Mouse (Mus musculus): ENCODE results near the gene Vpreb2.
"Not testable (repeated sequence)": the region's sequence is repeated elsewhere in the genome, so short reads cannot be mapped to it uniquely, and the experiment has no call there.

Vpreb2 gene

GRCm38 (mm10) chr16:17987703-17988102 lies 7.5 kb downstream of the Vpreb2 start:
- DNase-seq (ENCODE audit: low spot score in 2 of 2), result no peak

- not testable (repeated sequence) for DNase-seq (ENCODE audit: low spot score in 2 of 2)
Observed at GRCm38 (mm10) chr16:17992321-17992720, 12.1 kb downstream of the Vpreb2 start.

- no peak for DNase-seq (ENCODE audit: low spot score in 2 of 2)
Observed at GRCm38 (mm10) chr16:17999668-18000067, 19.4 kb downstream of the Vpreb2 start.

- no peak for DNase-seq (ENCODE audit: low spot score in 2 of 2)
Observed at GRCm38 (mm10) chr16:18004589-18004988, 24.4 kb downstream of the Vpreb2 start.

GRCm38 (mm10) chr16:18007083-18007482 lies 26.9 kb downstream of the Vpreb2 start:
- no peak for DNase-seq (ENCODE audit: low spot score in 2 of 2)

GRCm38 (mm10) chr16:18011101-18011500 lies 30.9 kb downstream of the Vpreb2 start:
- DNase-seq (ENCODE audit: low spot score in 2 of 2), result no peak

GRCm38 (mm10) chr16:18016482-18016881 lies 36.3 kb downstream of the Vpreb2 start:
- DNase-seq (ENCODE audit: low spot score in 2 of 2), result not testable (repeated sequence)

- DNase-seq (ENCODE audit: low spot score in 2 of 2), result no peak
Observed at GRCm38 (mm10) chr16:18022780-18023557, 42.7 kb downstream of the Vpreb2 start.

- DNase-seq (ENCODE audit: low spot score in 2 of 2), result no peak
Observed at GRCm38 (mm10) chr16:18027371-18027770, 47.1 kb downstream of the Vpreb2 start.
